Mouse (Mus musculus) gastrocnemius, adult 8-10 months (tissue): ENCODE measurements around the gene Mansc1. TPM values are rescaled to one million over a fixed set of nuclear protein-coding genes. Genes with fewer than 3 reads are reported as not detected.
A peak's percentile ranks its signal among the peaks of the same experiment; 100 is the strongest.

ENCODE experiments used
- DNase-seq, 2 experiments: peaks; one replicate each; pipeline ENCODE4 v3.0.0; 2022; ENCODE audit warnings: low spot score in 2 of 2
- total RNA-seq, 4 experiments: library from RNA; stranded (reverse); gene quantifications; 2 replicates each; pipeline ENCODE4 v1.2.4; 2022

Gene Mansc1
- total RNA-seq, 4 experiments from 2014 or later, result 0.46 to 1.0 (median 0.75) TPM

DNA sequence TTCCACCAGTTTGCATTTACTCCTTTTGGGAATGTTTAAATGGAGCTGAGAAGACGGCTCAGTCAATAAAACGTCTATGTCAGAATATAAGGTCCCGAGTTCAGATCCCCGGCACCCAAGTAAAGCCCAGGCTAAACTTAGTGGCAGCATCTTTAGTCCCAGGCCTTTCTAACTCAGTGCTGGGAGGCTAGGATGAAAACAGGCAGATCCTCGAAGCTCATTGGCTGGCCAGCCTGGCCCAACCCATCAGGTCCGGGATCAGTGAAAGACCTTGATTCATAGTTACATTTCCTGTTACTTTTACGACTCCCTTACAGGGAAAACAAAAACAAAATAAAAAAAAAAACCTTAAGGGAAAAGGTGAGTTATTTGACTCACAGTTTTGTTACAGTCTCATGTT lies 31.2 kb downstream of the Mansc1 start:
- DNase-seq, result no peak

DNA sequence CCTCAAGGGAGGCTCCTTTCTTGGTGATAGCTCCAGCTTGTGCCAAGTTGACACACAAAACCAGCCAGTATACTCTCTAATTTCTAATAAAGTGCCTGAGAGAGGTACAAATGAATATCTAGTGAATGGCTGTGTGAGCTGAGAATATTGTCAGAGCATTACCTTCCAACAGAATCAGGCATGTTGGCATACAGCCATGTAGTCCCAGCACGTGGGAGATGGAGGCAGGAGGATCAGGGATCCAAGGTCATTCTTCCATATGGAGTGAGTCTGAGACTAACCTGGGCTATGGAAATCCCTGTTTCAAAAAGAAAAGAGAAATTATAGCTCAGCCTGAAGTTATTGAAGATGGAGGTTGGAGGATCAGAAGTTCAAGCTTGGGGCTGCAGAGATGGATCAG lies 33.0 kb downstream of the Mansc1 start:
- no peak for DNase-seq

DNA sequence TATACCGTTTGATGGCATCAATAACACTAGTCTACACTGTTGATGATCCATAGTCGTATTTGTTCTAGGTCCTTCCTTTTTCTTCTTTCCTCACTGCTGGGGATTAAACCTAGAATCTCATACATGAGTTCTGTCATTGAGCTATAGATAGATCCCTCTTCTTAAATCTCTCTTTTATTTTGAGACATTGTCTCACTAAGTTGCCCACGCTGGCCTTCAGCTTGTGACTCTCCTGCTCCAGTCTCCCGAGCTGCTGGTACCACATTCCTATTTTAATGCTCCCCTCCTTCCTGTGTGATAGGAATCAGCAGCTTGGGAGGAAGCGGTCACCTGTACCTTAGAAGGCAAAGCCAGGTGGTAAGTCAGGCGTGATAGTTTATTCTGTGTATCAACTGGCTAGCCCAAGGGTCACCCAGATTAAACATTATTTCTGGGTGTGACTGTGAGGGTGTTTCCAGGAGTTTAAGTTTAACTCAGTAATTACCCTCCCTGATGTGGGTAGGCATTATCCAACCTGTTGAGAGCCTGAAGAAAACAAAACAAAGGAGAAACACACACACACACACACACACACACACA lies 34.5 kb downstream of the Mansc1 start:
- DNase-seq, result no peak

DNA sequence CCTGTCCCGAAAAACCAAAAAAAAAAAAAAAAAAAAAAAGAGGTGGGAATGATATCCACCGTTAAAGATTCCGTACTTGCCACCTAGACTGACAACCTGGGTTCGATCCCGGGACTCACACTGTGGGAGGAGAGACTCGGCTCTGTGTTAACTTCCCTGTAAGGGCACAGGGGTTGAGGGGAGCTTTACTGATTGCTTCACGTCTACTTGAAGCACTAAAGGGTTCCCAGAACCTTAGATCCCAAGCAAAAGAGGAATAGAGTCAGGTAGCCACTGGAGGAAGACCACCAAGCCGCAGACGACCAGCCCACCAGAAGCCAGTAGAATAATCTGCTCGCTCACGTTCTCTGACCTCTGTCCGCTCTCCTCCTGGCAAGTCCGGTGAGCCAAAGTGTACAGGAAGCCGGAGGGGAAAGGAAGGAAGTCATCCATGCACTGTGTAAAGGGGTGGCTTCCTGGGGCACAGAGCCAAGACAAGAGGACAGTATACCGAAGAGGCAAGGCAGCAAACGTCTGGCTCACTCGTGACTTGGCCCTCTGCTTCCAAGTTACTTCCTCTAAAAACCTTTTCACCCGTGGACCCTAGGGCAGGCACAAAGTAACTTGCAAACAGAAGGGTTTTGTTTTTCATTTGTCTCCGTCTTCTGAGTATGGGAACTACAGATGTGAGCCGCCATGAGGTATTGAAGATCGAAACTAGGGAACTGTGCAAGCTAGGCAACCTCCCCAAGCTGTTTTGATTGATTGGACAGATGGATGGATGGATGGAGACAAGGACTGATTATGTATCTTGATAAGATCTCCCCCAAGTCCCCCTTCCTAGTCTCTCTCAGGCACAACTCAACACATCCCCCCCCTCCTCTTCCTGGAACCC lies 37.5 kb downstream of the Mansc1 start:
- no peak for DNase-seq

DNA sequence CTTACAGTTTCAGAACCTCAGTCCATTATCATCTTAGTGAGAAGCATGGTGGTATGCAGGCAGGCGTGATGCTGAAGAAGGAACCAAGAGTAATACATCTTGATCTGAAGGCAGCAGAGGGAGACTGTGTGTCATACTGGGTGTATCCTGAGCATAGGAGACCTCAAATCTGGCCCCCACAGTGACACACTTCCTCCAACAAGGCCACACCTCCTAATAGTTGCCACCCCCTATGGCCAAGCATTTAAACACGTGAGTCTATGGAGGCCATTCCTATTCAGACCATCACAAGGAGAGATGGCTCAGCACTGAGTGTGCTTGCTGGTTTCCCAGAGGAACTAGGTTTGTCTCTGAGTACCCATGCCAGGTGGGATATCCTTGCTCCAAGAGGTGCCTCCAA lies 40.7 kb downstream of the Mansc1 start:
- no peak for DNase-seq

DNA sequence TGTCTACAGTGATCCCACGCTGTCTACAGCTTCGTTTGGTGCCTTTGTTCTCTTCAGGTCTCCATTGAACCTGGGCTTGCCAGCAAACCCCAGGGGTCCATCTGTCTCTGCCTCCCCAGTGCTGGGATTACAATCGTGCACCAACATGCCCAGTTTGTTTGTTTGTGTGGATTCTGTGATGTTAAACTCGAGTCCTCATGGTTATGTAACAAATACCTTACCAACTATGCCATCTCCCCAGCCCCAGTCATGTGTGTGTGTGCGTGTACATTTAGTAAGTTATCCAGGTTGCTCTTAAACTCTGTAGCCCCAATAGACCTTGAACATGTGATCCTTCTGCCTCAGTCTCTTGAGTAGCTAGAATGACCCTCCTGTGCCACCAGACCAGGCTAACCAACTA lies 46.0 kb downstream of the Mansc1 start:
- no peak for DNase-seq

DNA sequence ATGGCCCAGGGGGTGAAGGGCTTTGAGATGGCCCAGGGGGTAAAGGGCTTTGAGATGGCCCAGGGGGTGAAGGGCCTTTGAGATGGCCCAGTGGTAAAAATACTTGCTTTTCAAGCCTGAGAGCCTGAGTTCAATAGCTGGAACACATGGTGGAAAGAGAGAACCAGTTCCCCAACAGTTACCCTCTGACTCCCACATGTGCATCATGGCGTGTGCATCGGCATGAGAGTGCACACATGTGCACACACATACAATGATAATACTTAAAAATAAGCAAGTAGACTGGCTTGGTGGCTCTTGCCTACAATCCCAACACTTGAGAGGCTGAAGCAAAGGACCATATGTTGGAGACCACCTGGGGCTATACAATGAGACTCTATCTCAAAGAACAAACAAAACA lies 47.7 kb downstream of the Mansc1 start:
- no peak for DNase-seq

DNA sequence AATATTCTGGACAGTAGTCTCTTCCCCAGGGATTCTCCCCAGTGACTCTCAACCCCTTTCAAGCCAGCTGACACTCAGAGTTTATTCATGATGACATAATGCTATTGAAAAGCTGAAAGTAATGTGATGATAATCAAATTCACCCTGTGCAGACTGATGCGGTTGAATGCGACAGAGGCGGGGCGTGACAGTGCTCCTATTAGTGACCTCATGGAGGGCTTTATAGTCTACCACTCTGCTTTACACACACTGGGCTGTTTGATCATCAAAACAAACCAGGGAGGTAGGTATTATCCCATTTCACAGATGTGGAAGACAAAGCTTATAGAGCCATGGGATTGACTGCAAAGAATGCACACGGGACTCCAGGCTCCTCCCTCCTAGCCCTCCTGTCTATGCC lies 50.2 kb downstream of the Mansc1 start:
- no peak for DNase-seq

DNA sequence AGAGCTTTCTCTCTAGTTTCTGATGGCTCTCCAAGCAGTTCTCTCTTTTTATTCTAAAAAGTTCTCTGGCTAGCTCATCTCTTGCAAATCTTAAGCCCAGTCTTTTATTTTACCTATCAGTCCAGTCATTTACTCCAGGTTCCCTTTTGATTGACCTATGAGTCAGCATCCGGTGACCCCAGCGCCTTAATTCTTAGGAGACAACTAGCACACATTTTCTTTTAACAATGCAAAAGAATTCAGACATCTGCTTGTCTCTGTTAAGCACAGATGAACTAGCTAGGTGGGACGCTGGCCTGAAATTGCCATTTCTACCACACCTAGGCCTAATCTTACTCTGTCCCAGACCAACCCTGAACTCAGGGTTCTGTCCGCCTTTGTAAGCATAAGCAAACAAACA lies 52.8 kb downstream of the Mansc1 start:
- no peak for DNase-seq

DNA sequence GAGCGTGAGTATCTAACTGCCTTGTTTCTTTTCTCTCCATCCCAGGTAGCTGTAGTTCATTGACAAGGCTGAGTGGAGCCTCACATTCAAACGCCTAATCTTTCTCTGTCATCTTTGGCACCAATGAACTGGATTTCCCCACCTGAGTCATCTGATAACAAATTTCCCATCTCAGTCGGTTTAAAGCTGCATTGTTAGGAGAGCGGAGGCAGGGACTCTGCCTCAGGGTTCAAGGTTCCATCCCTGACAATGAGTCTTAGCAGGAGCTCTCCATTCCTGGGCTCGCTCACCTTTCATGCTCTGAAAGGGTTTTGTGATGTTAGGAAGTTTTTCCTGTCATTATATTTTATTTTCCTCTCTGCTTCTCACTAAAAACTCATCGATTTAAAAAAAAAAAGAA lies 54.2 kb downstream of the Mansc1 start:
- no peak for DNase-seq

DNA sequence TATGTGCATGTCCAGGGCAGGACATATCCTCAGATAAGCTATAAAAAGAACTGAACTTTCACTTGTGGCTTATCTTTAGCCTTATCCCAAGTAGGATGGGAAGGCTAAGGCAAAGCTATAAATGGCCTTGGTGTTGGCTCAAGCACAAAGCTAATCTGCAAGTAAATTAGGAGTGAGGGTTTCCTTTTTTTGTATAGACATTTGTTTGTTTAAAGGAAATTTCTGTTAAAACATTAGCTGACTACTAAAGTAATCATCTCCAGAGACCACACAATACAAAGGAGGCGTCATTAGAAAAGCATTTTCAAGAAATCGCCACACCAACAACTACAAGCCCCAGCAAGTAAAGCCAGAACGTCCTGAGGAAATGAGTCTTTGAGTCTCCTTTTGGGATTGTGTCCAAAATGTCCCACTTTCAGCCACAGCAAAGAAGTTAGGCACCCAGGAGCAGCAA lies 57.0 kb downstream of the Mansc1 start:
- DNase-seq, result no peak

DNA sequence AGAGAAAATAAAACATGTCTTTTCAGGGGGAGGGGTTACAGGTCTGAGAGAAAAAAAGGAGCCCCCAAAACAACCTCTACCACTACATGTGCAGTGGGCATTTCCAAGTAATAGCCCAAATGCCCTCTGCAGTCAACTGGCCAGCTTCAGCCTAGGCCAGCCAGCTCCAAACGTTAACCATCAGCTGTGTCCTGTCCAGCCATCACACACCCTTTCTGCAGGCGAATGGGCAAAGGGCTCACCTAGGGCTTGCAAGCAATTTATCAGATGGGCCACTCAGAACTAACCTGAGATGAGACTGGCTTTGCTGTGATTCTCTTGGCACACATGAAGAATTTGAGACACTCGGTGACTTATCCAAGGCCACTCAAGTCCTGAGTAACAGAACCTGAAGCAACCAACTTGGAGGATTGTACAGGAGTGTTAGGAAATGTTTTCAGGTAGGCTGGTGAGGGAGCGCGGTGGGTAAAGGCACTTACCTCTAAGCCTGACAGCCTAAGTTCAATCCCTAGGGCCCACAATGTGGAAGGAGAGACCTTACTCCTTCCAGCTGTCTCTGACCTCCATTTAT lies 64.2 kb downstream of the Mansc1 start:
- DNase-seq, result no peak

DNA sequence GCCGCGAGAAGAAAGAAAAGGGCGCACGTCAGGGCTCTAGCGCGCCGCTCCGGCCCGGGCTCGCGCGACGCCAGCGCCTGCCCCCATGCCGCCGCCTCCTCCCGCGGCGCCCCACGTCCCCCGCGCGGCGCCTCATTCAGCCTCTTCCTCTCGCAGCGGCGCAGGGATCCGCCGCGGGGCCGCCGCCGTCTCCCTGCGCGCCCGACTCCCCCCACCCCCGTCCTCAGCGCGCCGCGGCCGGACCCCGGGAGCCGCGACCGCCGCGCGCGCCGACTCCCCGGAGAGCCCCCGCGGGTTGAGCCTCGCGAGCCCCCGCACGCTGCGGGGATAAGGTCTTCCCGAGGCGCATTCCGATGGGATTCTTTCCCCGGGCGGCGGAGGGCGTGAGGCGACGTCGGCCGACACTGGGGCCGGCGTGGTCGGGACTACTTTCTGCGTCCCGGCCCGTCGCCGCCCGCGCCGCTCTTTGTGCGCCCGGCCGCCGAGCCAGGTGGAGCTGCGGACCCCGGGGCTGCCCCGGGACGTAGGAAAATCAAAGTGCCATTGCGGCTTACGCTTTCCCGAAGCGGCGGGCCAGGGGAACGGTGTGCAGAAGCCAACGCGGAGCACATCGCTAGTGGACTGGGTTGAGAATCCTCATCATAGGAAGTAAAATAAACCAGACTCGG lies 65.3 kb downstream of the Mansc1 start, which contains the start of gene Lrp6:
Gene Lrp6 (minus strand): TSS at position 148 of the 668 bp plus-strand sequence.
- peak; percentile 72 to 77 for DNase-seq

DNA sequence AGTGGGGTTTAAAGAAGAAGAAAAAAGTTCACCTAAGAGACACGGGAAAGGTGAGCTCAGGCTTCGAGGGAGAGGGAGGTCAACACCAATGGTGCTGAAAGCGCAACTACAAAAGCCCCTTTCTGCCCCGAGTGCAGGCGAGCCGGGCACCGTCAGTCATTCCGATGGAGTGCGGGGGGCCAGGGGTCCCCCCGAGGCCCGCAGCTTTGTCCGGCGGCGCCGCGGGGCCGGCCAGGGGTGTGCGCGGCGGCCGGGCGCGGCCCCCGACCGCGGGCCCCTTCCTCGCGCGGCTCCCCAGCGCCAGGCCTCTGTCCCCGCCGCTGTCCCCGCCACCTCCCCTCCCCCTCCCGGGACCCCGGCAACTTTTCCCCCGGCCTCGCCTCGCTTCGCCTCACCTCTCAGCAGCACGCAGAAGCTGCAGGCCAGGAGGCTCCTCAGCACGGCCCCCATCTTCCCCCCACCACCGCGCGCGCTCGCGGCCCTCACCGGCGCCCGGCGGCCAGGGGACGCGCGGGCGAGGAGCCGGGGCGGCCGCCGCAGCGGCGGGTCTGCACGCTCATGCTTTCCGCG lies 66.0 kb downstream of the Mansc1 start:
- no peak for DNase-seq

DNA sequence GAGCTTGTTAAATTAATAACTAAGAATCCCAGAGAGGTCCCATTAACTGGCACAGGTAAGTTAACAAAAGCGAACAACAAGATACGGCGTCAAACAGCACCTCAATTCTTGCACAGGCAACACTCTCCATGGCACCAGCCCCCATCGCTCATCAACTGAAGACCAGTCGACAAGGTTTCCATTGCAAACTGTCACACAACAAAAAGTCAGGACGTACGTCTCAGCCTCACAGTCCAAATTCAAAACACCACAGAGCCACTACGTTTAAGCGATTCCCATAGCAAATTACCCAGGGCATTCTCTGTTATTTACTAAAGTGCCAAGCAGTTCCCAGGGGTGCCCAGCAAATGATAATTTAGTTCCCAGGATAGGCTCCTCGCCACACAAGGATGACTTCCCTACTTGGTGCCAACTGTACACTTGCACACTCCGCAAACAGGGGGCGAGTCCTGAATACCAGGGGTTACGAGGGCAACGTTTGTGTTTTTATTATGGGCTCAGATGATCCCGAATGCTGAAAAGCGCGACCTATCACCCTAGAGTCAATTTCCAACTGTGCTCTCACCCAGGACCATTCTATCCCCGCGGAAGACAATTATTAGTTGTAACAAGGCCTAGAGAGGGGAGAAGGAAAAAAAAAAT lies 66.6 kb downstream of the Mansc1 start:
- DNase-seq, result no peak

DNA sequence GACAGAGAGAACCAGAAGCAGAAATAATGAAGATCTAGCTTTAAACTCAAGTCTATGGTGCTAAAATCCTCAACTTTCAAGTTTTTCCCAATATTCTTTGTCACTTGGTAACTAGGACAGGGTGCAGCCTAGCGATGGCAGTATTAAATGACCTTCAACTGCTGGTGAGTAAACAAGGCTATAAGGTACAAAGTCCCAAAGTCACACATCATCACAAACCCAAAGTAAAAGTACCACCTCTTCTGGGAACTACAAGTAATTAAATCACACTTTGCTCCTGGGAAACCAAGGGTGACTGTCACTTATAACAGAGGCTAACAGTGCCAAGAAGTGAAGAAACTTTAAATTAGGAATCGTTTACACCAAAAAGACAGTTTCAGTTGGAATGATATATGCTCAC lies 67.7 kb downstream of the Mansc1 start:
- DNase-seq, result no peak

DNA sequence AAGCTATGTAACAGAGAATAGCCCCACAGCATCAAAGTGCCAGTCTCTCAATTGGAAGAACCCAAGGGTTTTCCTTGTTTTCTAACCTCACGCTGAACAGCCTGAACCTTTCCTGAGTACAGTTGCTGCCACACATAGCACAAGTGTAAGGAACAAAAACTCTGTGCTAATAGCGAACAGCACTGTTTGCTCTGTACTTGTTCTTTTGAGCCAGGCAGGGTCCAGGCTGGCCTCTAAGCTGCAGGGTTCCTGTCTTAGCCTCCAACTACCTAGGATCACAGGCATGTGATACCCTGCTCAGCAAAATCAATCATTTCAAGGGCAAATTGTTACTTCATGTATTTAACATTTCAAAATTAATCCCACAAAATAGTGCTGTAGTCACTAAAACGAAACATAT lies 72.7 kb downstream of the Mansc1 start:
- DNase-seq, result no peak
